Mouse (Mus musculus) skeletal muscle tissue, adult 2 months (tissue): ENCODE results near the gene Tspan17.
"Not testable (repeated sequence)": the region's sequence is repeated elsewhere in the genome, so short reads cannot be mapped to it uniquely, and the experiment has no call there.

Experiments
- DNase-seq: peaks from one replicate; pipeline ENCODE4 v3.0.0-alpha.2; 2012; ENCODE audit warnings: low read depth, low spot score

The Tspan17 gene

DNA sequence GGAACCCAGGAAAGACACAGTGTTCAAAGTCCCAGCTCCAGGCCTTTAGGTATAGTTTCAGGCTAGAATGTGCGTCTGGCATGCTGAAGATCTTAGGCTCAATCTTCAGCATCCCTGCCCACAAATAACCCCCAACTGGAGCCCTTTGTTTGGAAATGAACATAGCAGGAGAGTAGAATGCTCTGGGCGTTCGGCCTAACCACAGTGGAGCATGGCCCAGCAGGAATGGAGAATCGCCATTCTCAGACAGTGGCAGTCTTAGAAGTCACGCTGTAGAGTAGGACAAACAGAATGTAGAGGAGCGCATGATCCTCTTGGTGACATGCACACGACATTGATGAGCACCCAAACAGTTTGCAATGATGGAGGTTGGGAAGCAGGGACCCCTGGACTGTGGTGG is 28.3 kb upstream of the Tspan17 start:
- DNase-seq, result no peak

DNA sequence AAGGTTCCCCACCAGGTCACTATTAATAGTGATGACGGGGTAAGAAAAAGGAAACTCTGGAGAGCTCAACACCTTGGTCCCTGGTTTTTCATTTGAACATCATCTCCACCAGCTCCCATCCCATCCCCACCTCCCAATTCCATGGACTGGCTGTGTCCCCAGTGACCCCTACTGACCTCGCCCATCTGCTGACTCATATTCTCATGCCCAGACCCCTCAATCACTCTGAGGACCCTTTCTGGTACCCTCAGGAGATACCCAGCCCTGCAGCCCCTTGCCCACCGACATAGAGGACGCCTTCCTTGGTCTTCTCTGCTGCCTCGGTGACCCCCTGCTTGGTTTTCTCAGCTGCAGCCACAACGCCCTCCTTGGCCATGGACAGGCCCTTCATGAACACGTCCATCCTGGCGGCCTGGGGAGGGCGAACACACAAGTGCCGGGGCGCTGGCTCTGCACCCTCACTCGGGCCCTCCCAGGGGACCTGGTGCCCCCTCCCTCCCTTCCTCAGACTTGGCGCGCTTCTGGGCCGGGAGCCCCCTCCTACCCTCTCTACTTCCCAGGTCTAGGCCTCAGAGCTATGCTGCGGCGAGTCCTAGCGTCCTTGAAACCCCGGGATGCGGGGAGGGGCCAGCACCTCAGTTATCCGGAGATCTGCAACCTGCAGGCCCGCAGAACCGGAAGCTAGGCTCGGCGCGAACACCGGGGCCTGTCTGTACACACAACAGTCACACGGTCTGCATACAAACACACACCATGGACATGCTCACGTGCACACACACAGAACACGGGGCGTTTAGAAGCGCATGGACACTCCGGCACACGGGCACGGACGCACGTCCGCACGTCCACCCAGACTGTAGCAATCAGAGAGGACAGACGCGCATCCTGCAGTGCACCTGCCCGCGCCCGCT is 23.6 kb upstream of the Tspan17 start:
- DNase-seq, result no peak

- DNase-seq, result no peak
Measured at GRCm38 (mm10) chr13:54766192-54766768, 22.9 kb upstream of the Tspan17 start, which contains the start of gene Sncb. Gene Sncb, minus strand, starts transcription at chr13:54766595.

DNA sequence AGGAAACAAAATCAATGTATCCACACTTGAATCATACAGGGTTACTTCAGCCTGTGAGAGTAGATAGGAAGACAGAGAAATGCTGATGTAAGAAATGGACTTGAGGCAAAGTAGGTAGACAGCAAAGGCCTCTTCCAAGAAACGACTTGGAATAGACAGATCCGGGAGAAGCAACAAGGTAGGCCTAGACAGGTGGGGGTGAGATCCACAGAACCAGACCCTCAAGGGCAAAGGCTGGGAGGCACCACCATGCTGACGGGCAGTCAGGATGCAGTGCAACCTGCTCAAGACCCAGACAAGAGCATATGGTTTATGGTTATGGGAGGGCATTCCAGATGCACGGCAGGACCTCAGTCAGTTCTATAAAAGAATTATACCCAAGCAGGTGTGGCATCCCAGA is 22.2 kb upstream of the Tspan17 start:
- no peak for DNase-seq

GRCm38 (mm10) chr13:54780592-54780991 is 8.6 kb upstream of the Tspan17 start:
- DNase-seq, result peak; percentile 32

GRCm38 (mm10) chr13:54781086-54781485 is 8.1 kb upstream of the Tspan17 start:
- no peak for DNase-seq

GRCm38 (mm10) chr13:54783235-54783634 is 5.9 kb upstream of the Tspan17 start:
- DNase-seq, result no peak

DNA sequence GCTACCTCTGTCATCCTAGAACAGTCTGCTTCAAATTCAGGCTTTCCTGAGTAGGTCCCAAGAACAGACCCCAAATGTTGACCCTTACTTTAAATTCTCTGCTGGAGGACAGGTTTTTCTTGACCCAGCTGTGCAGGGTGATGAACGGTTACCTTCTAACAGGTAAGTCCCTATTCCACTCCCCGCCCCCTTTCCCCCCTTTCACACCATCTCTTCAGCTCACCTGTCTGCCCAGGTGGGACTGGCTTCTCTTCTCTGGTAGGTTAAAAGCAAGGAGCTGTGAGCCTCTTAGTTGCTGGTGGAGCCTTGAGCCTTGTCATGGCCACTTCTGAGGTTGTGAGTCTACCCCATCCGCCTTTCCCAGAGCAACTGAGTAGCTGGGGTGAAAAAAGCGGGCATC is 5.5 kb upstream of the Tspan17 start, which contains the start of gene Eif4e1b:
Gene Eif4e1b, plus strand, starts transcription at position 301 of the 400 bp plus-strand sequence.
- DNase-seq, result no peak

- not testable (repeated sequence) for DNase-seq
Measured at GRCm38 (mm10) chr13:54787591-54787990, 1.6 kb upstream of the Tspan17 start.

DNA sequence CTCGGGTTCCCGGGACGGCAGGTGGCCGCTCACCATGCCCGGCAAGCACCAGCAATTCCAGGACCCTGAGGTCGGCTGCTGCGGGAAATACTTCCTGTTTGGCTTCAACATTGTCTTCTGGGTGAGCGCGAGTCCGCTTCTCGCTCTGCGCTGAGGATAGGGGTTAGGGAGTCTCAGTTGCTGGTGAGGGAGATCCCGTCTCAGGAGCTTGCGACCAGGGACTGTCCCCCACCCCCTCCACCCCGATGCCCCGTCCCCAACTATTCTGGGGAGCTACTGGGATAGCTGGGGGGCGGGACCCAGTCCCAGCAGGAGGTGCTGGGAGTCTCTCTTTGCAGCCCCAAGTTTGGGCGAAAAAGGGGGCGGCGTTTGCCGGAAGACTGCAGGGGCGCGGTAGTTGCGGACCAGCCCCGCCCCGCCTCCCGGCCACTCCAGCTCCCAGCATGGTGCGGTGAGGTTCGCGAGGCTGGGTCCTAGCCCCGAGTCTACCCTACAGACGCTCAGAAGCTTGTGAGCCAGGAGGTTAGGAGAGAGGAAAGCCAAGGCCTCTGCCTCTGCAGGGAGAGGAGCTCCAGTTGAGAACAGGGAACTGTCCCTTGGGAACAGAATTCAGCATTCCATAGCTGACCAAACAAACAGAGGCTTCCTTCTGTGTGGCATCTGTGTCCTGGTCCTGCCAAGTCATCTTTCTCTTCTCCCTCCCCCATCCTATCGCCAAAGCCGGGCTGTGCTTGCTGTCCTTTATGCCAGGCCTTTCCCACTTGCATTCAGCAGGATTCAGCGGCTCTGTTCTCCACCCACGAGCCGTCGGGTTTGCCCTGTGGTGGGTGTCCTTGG is 602 bp downstream of the Tspan17 start:
- DNase-seq, result peak; percentile 28

DNA sequence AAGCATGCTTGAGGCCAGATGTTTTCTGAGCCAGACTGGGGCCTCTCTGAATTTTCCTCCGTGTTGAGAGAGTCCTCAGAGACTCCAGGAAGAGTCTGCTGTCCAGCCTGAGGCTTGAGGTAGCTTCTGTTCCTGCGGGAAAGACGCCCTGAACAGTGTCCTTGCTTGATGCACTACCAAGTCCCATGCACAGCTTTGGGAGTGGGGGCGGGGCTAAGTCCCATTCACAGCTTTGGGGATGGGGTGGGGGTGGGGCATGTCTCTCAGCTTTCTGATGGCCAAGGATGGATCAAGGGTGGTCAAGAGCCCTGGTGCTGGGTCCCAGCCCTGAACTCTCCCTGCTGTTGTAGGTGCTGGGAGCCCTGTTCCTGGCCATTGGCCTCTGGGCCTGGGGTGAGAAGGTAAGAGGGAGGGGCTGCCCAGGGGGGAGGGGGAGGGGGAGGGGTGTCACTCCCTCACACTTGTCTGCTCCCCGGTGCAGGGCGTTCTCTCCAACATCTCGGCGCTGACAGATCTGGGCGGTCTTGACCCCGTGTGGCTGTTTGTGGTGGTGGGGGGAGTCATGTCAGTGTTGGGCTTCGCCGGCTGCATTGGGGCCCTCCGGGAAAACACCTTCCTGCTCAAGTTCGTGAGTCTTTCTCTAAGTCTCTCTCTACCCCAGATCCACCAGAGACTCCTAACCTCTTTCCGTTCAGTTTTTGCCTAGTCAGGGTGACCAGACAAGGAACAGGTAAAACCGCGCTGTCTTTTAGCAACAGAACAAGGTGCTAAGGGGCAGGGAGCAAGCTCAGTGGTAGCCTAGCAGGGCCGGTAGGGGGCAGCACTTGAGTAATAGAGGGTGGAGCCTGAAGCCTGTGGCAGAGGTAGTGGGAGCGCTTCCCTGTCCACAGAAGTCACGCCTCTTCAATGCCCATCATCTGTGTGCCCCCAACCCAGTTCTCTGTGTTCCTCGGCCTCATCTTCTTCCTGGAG is 3.4 kb downstream of the Tspan17 start:
- DNase-seq, result no peak

- no peak for DNase-seq
Measured at GRCm38 (mm10) chr13:54794002-54794577, 4.9 kb downstream of the Tspan17 start.

- no peak for DNase-seq
Measured at GRCm38 (mm10) chr13:54794843-54795242, 5.7 kb downstream of the Tspan17 start.

GRCm38 (mm10) chr13:54797356-54797755 is 8.2 kb downstream of the Tspan17 start:
- DNase-seq, result no peak

- no peak for DNase-seq
Measured at GRCm38 (mm10) chr13:54797861-54798643, 8.9 kb downstream of the Tspan17 start.

DNA sequence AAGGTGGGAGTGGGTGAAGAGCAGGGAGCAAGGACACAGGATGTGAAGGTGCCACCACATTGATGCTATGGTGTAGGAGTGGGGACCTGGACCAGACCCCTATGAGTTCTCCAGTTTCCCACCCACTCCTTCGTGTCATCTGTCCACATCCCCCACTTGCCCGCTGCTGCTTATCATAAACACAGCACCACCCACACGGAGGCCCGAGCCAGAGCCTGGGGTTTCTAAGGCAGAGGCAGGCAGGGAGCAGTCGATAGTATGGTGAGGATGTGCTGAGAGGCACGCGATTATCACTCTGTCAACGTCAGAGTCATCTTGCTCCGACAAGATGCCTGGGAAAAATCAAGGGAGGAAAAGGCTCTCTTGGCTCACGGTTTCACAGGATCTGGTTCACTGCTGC is 9.6 kb downstream of the Tspan17 start:
- DNase-seq, result no peak

DNA sequence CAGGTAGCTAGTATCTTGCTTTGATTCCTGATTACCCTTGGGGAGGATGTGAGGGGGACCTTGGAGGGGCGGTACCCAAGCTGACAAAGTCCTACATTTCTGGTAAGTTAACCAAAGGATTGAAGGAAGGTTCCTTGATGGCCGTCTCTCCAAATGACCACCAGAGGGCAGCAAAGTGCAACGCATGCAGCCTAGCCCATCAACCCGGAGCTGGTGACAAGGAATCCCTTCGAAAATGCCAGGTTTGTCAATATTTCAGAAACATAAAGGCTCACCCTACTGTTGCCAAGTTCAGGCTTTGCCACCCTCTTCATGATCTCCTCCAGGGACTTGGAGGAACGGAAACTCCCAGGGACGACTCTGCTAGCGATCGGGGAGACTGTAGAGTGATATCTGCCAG is 10.5 kb downstream of the Tspan17 start:
- DNase-seq, result peak; percentile 58

DNA sequence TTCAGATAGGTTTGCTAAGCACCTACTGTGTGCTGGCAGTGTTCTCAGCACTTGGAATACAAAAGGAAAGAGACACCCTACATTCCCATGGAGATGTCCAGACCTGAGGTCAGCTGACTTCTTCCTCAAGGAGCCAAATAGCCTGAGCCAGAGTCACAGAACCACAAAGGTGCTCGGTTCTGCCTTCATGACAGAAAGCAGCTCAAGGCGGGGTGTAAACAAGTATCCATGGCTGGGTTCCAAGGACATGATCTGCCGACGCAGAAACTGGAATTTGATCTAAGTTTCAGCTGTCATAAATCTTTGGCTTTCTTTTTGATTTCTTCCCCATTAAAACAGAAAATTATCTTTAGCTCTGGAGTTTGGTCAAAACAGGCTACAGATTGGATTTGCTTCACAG is 11.0 kb downstream of the Tspan17 start:
- DNase-seq, result no peak

DNA sequence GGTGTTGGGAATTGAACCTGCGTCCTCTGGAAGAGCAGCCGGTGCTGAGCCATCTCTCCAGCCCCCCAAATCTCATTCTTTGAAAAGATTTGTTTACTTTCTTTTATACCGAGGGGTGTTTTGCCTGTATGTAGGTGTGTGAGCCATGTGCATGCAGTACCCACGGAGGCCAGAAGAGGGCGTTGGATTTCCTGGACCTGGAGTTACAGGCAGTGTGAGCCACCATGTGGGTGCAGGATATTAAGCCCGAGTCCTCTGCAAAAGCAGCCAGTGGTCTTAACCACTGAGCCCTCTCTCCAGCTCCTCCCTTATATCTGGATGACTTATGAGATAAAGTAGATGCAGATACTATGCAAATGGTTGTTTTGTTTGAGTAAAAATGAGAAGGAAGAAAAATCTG is 13.8 kb downstream of the Tspan17 start:
- no peak for DNase-seq
